Mouse (Mus musculus): ENCODE measurements around the gene Edaradd. TPM values are rescaled to one million over a fixed set of nuclear protein-coding genes. Genes with fewer than 3 reads are reported as not detected.

Edaradd gene
- total RNA-seq (2023; ENCODE audit: inconsistent age) = 19.6 to 24.6 TPM (median 24.0 TPM) in 4 replicates

DNA sequence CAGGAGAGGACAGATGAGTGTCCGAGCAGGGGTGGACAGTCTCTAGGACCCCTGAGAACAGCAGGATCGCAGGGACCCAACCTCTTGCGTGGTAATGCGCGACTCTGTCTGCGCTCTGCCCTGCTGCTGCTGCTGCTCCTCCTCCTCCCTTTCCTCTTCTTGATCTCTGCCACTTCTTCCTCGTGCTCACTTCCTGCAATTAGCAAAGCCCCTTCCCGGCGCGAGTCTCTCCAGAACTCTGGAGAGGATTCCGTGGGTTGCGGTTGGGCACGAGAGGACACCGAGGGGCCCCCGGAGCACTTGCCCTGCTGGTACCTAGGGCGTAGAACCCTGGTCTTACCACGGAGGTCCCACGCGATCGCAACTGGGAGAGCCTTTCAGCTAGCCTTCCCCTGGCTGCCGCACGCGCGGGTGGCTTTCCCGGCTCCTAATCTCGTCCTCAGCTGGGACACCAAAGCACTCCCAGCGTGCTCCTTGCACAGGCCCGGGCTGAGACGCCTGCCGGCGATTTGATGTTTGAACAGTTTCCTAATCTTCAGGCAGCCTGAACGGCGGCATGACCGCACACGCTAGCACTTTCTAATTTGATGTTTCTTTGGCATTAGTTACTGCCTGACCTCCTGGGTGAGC is at the start of gene Edaradd:
Gene Edaradd, minus strand, starts transcription at position 484 of the 630 bp plus-strand sequence.

GRCm38 (mm10) chr13:12565621-12566390 is 45.6 kb upstream of the Edaradd start, which contains the start of gene Ero1lb:
Gene Ero1lb, plus strand, starts transcription at chr13:12565874.

DNA sequence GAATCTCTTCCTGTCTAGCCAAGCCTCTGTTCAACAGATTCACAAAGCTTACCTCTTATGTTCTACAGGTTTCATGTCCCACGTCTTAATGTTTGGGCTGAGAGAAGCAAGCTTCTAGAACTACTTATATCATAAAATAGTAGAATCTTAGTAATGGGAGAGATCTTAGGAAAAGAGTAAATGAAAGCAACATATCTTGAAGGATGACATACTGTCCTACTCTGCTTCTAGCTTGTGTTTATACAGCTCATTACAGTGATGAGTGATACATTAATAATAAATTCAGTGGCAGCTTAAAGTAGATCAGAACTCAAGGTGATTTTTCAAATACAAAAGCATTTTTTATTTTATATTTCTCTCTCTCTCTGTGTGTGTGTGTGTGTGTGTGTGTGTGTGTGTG is 55.4 kb downstream of the Edaradd start, which contains the start of gene Lgals8:
Gene Lgals8, minus strand, starts transcription at position 101 of the 400 bp plus-strand sequence.

Other genes starting within 250 kb of the Edaradd start
- not detected in 4 replicates for gene Actn2, start 179.7 kb downstream of the Edaradd start, total RNA-seq (2023; ENCODE audit: inconsistent age)
- 82.5 to 98.4 TPM (median 91.4 TPM) in 4 replicates for gene Heatr1, start 125.4 kb downstream of the Edaradd start, total RNA-seq (2023; ENCODE audit: inconsistent age)
- gene Lgals8, start 55.5 kb downstream of the Edaradd start, total RNA-seq (2023; ENCODE audit: inconsistent age) = 150 to 185 TPM (median 172 TPM) in 4 replicates
- gene Ero1lb, start 45.4 kb upstream of the Edaradd start, total RNA-seq (2023; ENCODE audit: inconsistent age) = 105 to 111 TPM (median 110 TPM) in 4 replicates